Mouse (Mus musculus) midbrain, postnatal 0 days (tissue): ENCODE measurements around the gene Zfp282. TPM values are rescaled to one million over a fixed set of nuclear protein-coding genes. Genes with fewer than 3 reads are reported as not detected.

ENCODE experiments used
- ATAC-seq: fragments of 200-750 bp; cut with Nextera tagmentation; 2 replicates; pipeline ENCODE4 v1.8.0; 2017; ENCODE audit warnings: moderate number of reproducible peaks, mild to moderate bottlenecking, moderate TSS enrichment, moderate library complexity; ENCODE audit not compliant: low FRiP score
- DNase-seq: peaks from one replicate; pipeline ENCODE4 v3.0.0-alpha.2; 2015; ENCODE audit warnings: low spot score
- H3K27ac ChIP-seq: fragments of 300-500 bp; sonication (generic); 2 replicates; pipeline ENCODE4 v1.5.1; 2014; ENCODE audit warnings: low read depth, mild to moderate bottlenecking, low read length, mixed read lengths
- H3K27me3 ChIP-seq: fragments of 300-500 bp; sonication (generic); 2 replicates; pipeline ENCODE4 v1.6.1; 2014; ENCODE audit warnings: low read length, control low read depth, mixed read lengths; ENCODE audit not compliant: insufficient read depth
- H3K36me3 ChIP-seq: fragments of 300-500 bp; sonication (generic); 2 replicates; pipeline ENCODE4 v1.6.1; 2014; ENCODE audit warnings: low read length, control low read depth, mixed read lengths; ENCODE audit not compliant: insufficient read depth
- H3K4me1 ChIP-seq: fragments of 300-500 bp; sonication (generic); 2 replicates; pipeline ENCODE4 v1.6.1; 2014; ENCODE audit warnings: mild to moderate bottlenecking, control low read depth, antibody characterized with exemption, low read length, mixed read lengths; ENCODE audit not compliant: insufficient read depth
- H3K4me2 ChIP-seq: fragments of 300-500 bp; sonication (generic); 2 replicates; pipeline ENCODE4 v1.6.1; 2014; ENCODE audit warnings: low read depth, mild to moderate bottlenecking, low read length, mixed read lengths; ENCODE audit not compliant: poor library complexity, severe bottlenecking
- H3K4me3 ChIP-seq: fragments of 300-500 bp; sonication (generic); 2 replicates; pipeline ENCODE4 v1.5.1; 2014; ENCODE audit warnings: low read depth, mild to moderate bottlenecking, low read length, moderate library complexity
- H3K9ac ChIP-seq: fragments of 300-500 bp; sonication (generic); replicated peaks from 2 replicates; pipeline ENCODE4 v1.6.1; 2014; ENCODE audit warnings: mild to moderate bottlenecking, low read length, moderate library complexity, mixed read lengths; ENCODE audit not compliant: poor library complexity, severe bottlenecking
- H3K9me3 ChIP-seq: fragments of 300-500 bp; sonication (generic); 2 replicates; pipeline ENCODE4 v1.6.1; 2016; ENCODE audit warnings: low read length, control low read depth
- CTCF ChIP-seq: IDR thresholded peaks from 2 replicates; pipeline ENCODE4 v1.5.1; 2016; ENCODE audit warnings: antibody characterized with exemption, mild to moderate bottlenecking
- WGBS: fragments of 180-500 bp; shearing (Covaris S2); extraction: QIAGEN DNeasy Blood & Tissue Kit; methylation state at CpG from one replicate; pipeline ENCODE4 v1.1.7; 2014; 5-methylcytosine and 5-hydroxymethylcytosine counted together
- polyA plus RNA-seq: library from polyadenylated mRNA; unstranded; fragments of >200 nt; fragmentation: Nextera tagmentation; extraction: Ambion mirVana; gene quantifications from 2 replicates; pipeline ENCODE4 v1.2.1, GENCODE M21; 2015
- total RNA-seq: library from RNA; depleted of rRNA; stranded (reverse); fragments of >200 nt; gene quantifications from 2 replicates; pipeline ENCODE4 v1.2.3, GENCODE M21; 2014; rRNA removed

The Zfp282 gene
- total RNA-seq, result 42.9 and 50.3 TPM in 2 replicates
- polyA plus RNA-seq, result 15.9 and 17.2 TPM in 2 replicates

- Histone ChIP-seq H3K9ac (peak within 1 kb of the TSS; percentile 96), H3K36me3 (peaks cover 18% of the 10 kb centered on the region), H3K4me1 (peaks cover 8% of the 10 kb centered on the region; the same call in 1 of the 2 replicates), H3K27me3 (no peaks in the 10 kb centered on the region), H3K4me2 (peak within 1 kb of the TSS; percentile 81), H3K27ac (peak within 1 kb of the TSS; percentile 91), H3K9me3 (no peaks in the 10 kb centered on the region), H3K4me3 (peak within 1 kb of the TSS; percentile 94)
- no peak for TF ChIP-seq CTCF
- DNase-seq (no peak), ATAC-seq (no peak)
- 5% methylated on average over 9 of the region's 9 CpGs for WGBS
Measured at GRCm38 (mm10) chr6:47877058-47877457, at the start of gene Zfp282. Gene Zfp282 (plus strand): TSS chr6:47877204.

GRCm38 (mm10) chr6:47827462-47827861 is 49.5 kb upstream of the Zfp282 start:
- ATAC-seq (no peak), DNase-seq (no peak)
- WGBS, result 90% methylated on average over 4 of the region's 4 CpGs
- H3K4me2 ChIP-seq, result no peak overlapping the region
- TF ChIP-seq CTCF, result peak; percentile 30; the same call in 1 of the 2 replicates
- H3K27me3 ChIP-seq, result no peaks in the 10 kb centered on the region
- no peak overlapping the region for H3K27ac ChIP-seq
- no peak overlapping the region for H3K9ac ChIP-seq
- H3K36me3 ChIP-seq, result peaks cover 18% of the 10 kb centered on the region; the same call in 1 of the 2 replicates
- no peaks in the 10 kb centered on the region for H3K4me1 ChIP-seq
- H3K9me3 ChIP-seq, result no peaks in the 10 kb centered on the region
- no peak overlapping the region for H3K4me3 ChIP-seq

- Histone ChIP-seq H3K4me2 (peak overlapping the region; percentile 37), H3K27me3 (no peaks in the 10 kb centered on the region), H3K36me3 (peaks cover 5% of the 10 kb centered on the region; the same call in 1 of the 2 replicates), H3K4me3 (peak overlapping the region; percentile 73), H3K4me1 (no peaks in the 10 kb centered on the region), H3K27ac (no peak overlapping the region), H3K9ac (peak overlapping the region; percentile 94; the same call in 1 of the 2 replicates), H3K9me3 (no peaks in the 10 kb centered on the region)
- peak; percentile 75 for TF ChIP-seq CTCF
- ATAC-seq, result no peak
- peak; percentile 53 for DNase-seq
- WGBS, result 0% methylated on average over 1 of the region's 1 CpGs
Measured at GRCm38 (mm10) chr6:47828950-47829349, 48.1 kb upstream of the Zfp282 start.

GRCm38 (mm10) chr6:47830104-47831078 is 46.6 kb upstream of the Zfp282 start, which contains the start of gene Zfp786:
Gene Zfp786 (minus strand): TSS chr6:47830867.
- peak; percentile 98 for TF ChIP-seq CTCF
- DNase-seq (peak; percentile 94), ATAC-seq (peak; percentile 95)
- Histone ChIP-seq H3K36me3 (0 out of 2 replicates have a peak, but pooled peaks cover 2% of the 10 kb centered on the region), H3K9me3 (no peaks in the 10 kb centered on the region), H3K4me2 (peak within 1 kb of the TSS; percentile 37), H3K4me1 (no peaks in the 10 kb centered on the region), H3K27me3 (no peaks in the 10 kb centered on the region), H3K9ac (peak within 1 kb of the TSS; percentile 94), H3K27ac (peak within 1 kb of the TSS; percentile 97), H3K4me3 (peak within 1 kb of the TSS; percentile 73)
- WGBS, result under 1% methylated on average over 62 of the region's 64 CpGs

GRCm38 (mm10) chr6:47832220-47832619 is 44.8 kb upstream of the Zfp282 start:
- H3K27me3 ChIP-seq, result no peaks in the 10 kb centered on the region
- H3K9me3 ChIP-seq, result no peaks in the 10 kb centered on the region
- DNase-seq (no peak), ATAC-seq (no peak)
- TF ChIP-seq CTCF, result no peak
- H3K36me3 ChIP-seq, result no peaks in the 10 kb centered on the region
- WGBS, result 88% methylated on average over 1 of the region's 1 CpGs
- H3K4me2 ChIP-seq, result no peak overlapping the region
- H3K4me3 ChIP-seq, result no peak overlapping the region
- no peak overlapping the region for H3K9ac ChIP-seq
- H3K4me1 ChIP-seq, result no peaks in the 10 kb centered on the region
- H3K27ac ChIP-seq, result no peak overlapping the region
